Mouse (Mus musculus) Muller cell, postnatal 12 days (primary cell): Measurements from ENCODE around the gene Nod1.
"Not testable (repeated sequence)": the region's sequence is repeated elsewhere in the genome, so short reads cannot be mapped to it uniquely, and the experiment has no call there.

Source experiments
- DNase-seq: peaks from one replicate; pipeline ENCODE4 v3.0.0-alpha.2; 2015; ENCODE audit errors: inconsistent ontology term

Gene Nod1

GRCm38 (mm10) chr6:54983526-54984050 lies 11.2 kb upstream of the Nod1 start:
- DNase-seq: no peak

- DNase-seq: no peak
Observed at GRCm38 (mm10) chr6:54979426-54979825, 7.0 kb upstream of the Nod1 start.

- DNase-seq: no peak
Observed at GRCm38 (mm10) chr6:54975616-54976015, 3.2 kb upstream of the Nod1 start.

GRCm38 (mm10) chr6:54974501-54974900 lies 2.1 kb upstream of the Nod1 start:
- DNase-seq: no peak

- DNase-seq: no peak
Observed at GRCm38 (mm10) chr6:54972929-54973211, 458 bp upstream of the Nod1 start.

GRCm38 (mm10) chr6:54971731-54972110 lies 691 bp downstream of the Nod1 start:
- no peak for DNase-seq

GRCm38 (mm10) chr6:54970506-54970905 lies 1.9 kb downstream of the Nod1 start:
- DNase-seq: no peak

- no peak for DNase-seq
Observed at GRCm38 (mm10) chr6:54969801-54970200, 2.6 kb downstream of the Nod1 start.

- DNase-seq: no peak
Observed at GRCm38 (mm10) chr6:54967591-54967990, 4.8 kb downstream of the Nod1 start.

GRCm38 (mm10) chr6:54965234-54965633 lies 7.2 kb downstream of the Nod1 start:
- DNase-seq: no peak

- no peak for DNase-seq
Observed at GRCm38 (mm10) chr6:54964755-54965154, 7.7 kb downstream of the Nod1 start.

GRCm38 (mm10) chr6:54963599-54963998 lies 8.8 kb downstream of the Nod1 start:
- no peak for DNase-seq

- no peak for DNase-seq
Observed at GRCm38 (mm10) chr6:54957655-54958054, 14.8 kb downstream of the Nod1 start.

- DNase-seq: peak; percentile 45
Observed at GRCm38 (mm10) chr6:54956425-54956824, 16.0 kb downstream of the Nod1 start.

GRCm38 (mm10) chr6:54955949-54956348 lies 16.5 kb downstream of the Nod1 start:
- no peak for DNase-seq

- peak; percentile 69 for DNase-seq
Observed at GRCm38 (mm10) chr6:54954659-54955414, 17.6 kb downstream of the Nod1 start.

- not testable (repeated sequence) for DNase-seq
Observed at GRCm38 (mm10) chr6:54953399-54953798, 19.0 kb downstream of the Nod1 start.

- DNase-seq: no peak
Observed at GRCm38 (mm10) chr6:54952542-54952941, 19.9 kb downstream of the Nod1 start.

GRCm38 (mm10) chr6:54948682-54949081 lies 23.7 kb downstream of the Nod1 start:
- no peak for DNase-seq

- no peak for DNase-seq
Observed at GRCm38 (mm10) chr6:54946241-54946953, 26.0 kb downstream of the Nod1 start.

GRCm38 (mm10) chr6:54944551-54944950 lies 27.9 kb downstream of the Nod1 start:
- no peak for DNase-seq

- DNase-seq: no peak
Observed at GRCm38 (mm10) chr6:54943753-54944152, 28.7 kb downstream of the Nod1 start.

- no peak for DNase-seq
Observed at GRCm38 (mm10) chr6:54943292-54943691, 29.1 kb downstream of the Nod1 start.
